Mouse (Mus musculus) testis, postnatal 10 days (tissue): ENCODE data around the gene Rsrp1.

ENCODE experiments used
- DNase-seq: peaks from one replicate; pipeline ENCODE4 v3.0.0; 2021; ENCODE audit warnings: low spot score

Gene Rsrp1

GRCm38 (mm10) chr4:134922111-134922924 lies 1.1 kb upstream of the Rsrp1 start:
- DNase-seq, result no peak

- DNase-seq, result peak; percentile 78
These were observed 507 bp upstream of the Rsrp1 start for GRCm38 (mm10) chr4:134922925-134923244.

- DNase-seq, result peak; percentile 69
These were observed 788 bp downstream of the Rsrp1 start for GRCm38 (mm10) chr4:134924019-134924741.

- DNase-seq, result no peak
These were observed 1.8 kb downstream of the Rsrp1 start for GRCm38 (mm10) chr4:134925206-134925605.

- no peak for DNase-seq
These were observed 4.5 kb downstream of the Rsrp1 start for GRCm38 (mm10) chr4:134927815-134928463.

GRCm38 (mm10) chr4:134928464-134928836 lies 5.1 kb downstream of the Rsrp1 start:
- DNase-seq, result no peak

- DNase-seq, result no peak
These were observed 6.1 kb downstream of the Rsrp1 start for GRCm38 (mm10) chr4:134929536-134929935.

- no peak for DNase-seq
These were observed 6.8 kb downstream of the Rsrp1 start for GRCm38 (mm10) chr4:134930190-134930589.

- DNase-seq, result peak; percentile 94
These were observed 7.5 kb downstream of the Rsrp1 start, which contains the start of gene Syf2 for GRCm38 (mm10) chr4:134930684-134931481. Gene Syf2, plus strand, starts transcription at chr4:134930898.

GRCm38 (mm10) chr4:134937240-134938176 lies 14.1 kb downstream of the Rsrp1 start:
- DNase-seq, result peak; percentile 79

GRCm38 (mm10) chr4:134939900-134940299 lies 16.5 kb downstream of the Rsrp1 start:
- DNase-seq, result no peak

- DNase-seq, result no peak
These were observed 20.6 kb downstream of the Rsrp1 start for GRCm38 (mm10) chr4:134943758-134944538.

GRCm38 (mm10) chr4:134946024-134946744 lies 22.8 kb downstream of the Rsrp1 start:
- DNase-seq, result peak; percentile 80

GRCm38 (mm10) chr4:134950518-134951091 lies 27.2 kb downstream of the Rsrp1 start:
- DNase-seq, result peak; percentile 68

GRCm38 (mm10) chr4:134954461-134954860 lies 31.1 kb downstream of the Rsrp1 start:
- DNase-seq, result no peak

- no peak for DNase-seq
These were observed 31.8 kb downstream of the Rsrp1 start for GRCm38 (mm10) chr4:134955196-134955595.

- no peak for DNase-seq
These were observed 32.5 kb downstream of the Rsrp1 start for GRCm38 (mm10) chr4:134955845-134956244.

GRCm38 (mm10) chr4:134956328-134956727 lies 32.9 kb downstream of the Rsrp1 start:
- peak; percentile 85 for DNase-seq
